Mouse (Mus musculus) adrenal gland, postnatal 14 days (tissue): ENCODE measurements at regions not wholly inside any gene's neighbourhood (a gene's known extent, or its start where the extent isn't known, plus 50 kb on each side); places are given as distances from the start of the nearest gene placed in this dataset.
A peak's percentile ranks its signal among the peaks of the same experiment; 100 is the strongest.

ENCODE experiments used
- DNase-seq: peaks from one replicate; pipeline ENCODE4 v3.0.0; 2021; ENCODE audit warnings: mixed read lengths

DNA sequence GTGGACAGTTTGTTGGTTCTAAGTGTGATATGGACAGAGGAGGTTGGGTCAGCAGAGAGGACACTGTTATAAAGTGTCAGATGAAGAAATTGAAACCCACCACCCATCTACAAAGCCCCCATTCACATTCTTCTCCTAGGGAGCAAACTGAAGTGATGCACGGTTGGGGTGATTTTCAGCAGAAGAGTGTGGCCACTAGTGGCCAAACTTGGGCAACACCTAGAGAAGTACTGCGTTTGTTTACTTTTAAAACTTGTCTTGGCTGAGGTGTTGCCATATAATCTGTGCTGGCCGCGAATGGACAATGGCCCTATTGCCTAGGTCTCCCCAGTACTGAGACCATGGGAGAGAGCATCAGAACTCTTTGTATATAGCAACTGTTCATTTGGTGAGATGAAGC lies 150.8 kb upstream of the Cox10 start:
- DNase-seq, result no peak

DNA sequence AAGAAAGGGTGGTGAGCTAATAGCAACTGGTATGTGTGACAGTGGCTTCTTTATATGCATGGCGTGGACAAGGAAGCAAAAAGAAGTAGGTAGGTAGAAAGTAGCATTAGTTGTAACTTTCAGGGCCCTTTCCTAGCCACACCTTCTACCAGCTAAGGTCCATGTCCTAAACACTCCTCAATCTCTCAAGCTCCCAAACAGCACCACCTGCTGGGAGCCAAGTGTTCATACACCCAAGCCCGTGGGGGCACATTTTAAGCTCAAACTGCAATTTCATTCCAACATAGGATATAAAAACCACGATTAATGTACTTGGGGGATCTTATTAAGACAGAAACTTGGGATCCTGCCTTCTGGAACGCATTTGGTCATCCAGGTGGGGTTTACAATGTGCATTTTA lies 141.6 kb upstream of the Cox10 start:
- DNase-seq, result no peak

DNA sequence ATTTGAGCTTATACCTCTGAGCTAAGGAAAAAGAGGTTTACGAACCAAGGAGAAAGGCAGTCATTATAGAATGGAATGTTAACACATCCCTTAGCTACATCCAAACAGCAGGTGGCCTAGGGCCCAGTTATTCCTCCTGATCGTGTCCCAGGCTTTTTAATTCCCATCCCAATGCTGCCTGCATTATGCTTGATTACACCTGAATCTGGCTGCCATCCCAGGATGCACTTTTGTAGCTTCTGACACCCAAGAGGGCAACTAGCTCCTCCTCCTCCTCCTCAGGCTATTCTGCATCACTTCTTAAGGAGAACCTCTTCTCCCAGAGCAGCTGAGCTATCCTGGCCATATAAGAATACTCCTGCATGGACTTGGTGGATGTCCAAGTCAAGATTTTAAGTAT lies 137.9 kb upstream of the Cox10 start:
- DNase-seq, result no peak

DNA sequence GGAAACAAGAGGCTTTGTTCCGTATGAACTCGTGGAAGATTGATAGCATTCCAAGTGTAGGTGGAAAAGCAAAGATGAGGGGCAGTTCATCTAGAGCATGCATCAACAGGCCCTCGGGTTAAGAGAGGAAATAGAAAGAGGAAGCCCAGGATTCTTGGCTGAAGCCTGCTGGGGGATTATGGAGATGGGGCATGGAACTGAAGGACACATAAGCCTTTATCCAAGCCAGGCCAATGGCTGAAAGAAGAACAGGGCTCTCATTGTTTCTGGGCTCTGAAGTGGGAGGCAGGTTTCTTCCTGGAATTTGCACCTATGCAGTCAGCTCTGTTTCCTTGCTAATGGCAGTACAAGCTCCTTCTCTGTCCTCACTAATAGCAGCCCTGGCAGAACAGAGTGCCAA lies 131.6 kb upstream of the Cox10 start:
- DNase-seq, result no peak

DNA sequence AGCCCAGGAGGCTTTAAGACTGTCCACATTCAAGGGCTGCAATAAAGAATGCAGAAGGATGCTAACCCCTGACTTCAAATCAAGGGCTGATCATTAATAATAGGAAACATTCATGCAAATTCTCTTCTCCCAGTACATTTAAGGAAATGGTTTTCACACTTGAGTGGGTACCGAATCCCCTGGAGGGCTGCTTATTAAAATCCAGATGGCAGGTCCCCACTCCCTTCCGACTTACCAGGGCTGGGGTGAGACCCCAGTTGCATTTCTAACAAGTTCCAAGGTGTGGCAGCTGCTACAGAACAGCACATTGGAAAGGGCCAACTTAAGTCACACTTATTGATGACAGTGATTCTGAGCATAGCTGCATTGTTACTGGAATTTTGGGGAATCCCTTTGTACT lies 129.0 kb upstream of the Cox10 start:
- no peak for DNase-seq

DNA sequence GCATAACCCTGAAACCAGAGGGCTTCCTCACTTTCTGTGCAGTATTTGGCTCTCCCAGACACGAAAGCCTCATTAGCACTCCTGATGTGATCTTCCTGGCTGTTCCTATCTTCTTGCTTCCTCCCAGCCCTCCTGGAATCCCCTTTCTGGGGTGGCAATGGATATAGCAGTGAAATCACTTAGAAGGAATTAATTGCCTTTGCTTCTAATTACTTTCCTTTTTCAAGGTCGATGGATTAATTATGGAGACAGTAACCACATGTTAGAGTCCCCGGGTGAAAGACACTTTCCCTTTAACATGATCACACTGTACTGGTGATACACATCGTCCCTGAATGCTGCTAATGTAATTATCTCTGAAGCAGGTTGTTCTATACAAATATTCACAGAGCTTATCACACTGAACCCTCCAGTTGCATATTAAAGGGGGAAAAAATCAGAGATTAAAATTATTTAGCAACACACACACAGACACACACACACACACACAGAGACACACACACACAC lies 128.1 kb upstream of the Cox10 start:
- no peak for DNase-seq

DNA sequence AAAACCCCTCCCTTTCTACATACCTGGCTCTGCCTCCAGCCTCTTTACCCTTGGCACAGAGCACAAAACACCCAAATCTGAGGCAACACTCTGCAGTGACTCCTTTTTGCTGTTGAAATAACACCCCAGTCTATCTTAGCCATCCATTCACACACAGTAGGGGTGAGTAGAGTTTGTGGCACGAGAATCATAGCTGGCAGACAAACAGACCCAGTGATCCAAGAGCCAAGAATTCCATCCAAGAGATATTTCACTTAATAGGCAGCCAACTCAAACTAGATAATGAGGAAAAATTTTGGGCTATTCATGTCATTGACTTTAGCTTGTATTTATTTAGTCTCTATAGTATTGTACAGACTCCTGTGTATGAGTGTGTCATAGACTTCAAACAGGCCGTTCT lies 126.9 kb upstream of the Cox10 start:
- DNase-seq, result no peak

DNA sequence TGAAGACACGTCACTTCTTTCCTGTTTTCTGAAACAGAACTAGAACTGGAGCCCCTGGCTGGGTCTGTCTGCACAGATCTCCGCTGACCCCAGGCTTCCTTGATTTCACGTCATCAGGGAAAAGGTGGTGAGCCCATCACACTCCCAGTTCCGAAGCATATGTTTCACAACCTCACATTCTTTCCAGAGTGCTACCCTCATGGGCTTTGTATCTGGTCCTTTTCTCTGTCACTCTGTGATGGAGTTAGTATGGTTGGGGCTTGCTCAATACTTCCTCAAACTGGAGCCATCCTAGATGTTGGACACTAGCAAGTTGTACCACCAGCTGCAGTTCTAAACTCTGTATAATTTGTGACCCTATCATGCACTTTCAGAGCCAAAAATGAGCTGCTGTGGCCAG lies 125.8 kb upstream of the Cox10 start:
- DNase-seq, result no peak

DNA sequence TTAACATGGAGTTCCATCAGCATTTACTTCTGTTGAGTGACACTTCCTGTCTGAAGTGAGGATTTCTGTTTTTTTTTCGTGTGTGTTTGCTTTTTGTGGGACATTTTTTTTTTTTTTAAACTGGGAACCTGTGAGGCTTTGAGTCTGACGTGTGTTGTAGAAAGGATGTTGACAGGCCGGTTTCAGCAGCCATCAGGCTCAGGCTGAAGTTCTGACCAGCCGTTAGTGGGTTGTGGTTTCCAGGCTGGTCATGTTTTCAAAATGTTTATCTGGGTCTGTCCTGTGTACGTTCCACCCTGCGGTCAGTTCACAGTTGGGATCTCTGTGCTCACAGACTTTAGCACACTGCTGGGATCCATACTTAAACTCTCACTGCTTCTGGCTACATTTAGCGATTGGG lies 125.0 kb upstream of the Cox10 start:
- DNase-seq, result no peak

DNA sequence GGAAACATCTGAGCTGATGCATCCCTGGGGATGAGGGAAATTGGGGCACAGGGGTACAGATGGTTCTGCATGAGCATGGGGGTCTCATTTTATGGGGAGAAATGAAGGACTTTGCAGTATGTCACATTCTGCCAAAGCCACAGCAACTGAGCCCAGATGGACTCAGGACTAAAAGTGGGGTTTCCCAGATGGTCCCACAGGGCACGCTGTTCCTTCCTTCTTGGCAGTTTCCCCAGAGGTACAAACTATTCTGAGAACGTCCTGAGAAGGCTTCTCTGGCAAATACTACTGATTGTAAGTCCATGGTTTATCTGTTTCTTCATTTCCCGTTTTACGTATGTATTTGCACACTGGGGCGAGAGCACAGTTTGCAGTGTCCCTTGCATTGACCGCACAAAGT lies 121.6 kb upstream of the Cox10 start:
- DNase-seq, result no peak

DNA sequence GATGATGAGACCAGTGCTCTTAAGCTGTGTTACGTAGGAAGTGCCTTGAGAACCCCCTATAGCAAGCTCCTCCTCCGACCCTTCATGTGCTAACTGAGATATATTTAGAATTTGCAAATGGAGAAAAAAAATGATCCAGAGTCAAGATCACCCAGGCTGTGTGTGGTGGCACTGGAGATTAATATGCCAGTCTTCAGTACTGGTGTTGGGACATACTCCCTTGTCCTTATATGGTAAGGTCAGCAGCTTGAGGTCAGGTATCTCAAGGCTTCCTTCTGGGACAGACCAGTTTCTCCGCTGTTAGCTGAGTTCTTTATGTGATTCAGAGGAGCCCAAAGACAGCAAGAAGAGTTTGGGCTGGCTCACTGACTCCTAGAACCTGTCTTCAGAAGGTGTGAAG lies 116.0 kb upstream of the Cox10 start:
- no peak for DNase-seq

DNA sequence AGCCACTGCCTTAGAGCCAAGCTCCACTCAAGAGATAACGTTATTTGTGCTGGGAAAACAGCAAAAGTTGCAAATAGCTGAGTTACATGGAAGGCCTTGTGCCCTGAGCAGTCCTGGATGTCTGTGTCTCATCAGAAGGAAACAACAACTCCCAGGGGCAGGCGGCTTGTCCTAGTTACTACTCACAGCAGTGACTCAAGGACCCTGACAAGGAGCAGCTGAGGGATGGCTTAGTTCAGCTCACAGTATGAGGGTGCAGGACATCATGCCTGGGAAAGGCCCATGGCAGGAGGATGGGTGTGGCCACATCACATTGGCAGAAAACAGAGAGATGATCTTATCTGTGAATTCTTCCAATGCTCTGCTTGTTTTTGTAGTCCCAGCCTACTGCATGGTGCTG lies 109.4 kb upstream of the Cox10 start:
- DNase-seq, result no peak

DNA sequence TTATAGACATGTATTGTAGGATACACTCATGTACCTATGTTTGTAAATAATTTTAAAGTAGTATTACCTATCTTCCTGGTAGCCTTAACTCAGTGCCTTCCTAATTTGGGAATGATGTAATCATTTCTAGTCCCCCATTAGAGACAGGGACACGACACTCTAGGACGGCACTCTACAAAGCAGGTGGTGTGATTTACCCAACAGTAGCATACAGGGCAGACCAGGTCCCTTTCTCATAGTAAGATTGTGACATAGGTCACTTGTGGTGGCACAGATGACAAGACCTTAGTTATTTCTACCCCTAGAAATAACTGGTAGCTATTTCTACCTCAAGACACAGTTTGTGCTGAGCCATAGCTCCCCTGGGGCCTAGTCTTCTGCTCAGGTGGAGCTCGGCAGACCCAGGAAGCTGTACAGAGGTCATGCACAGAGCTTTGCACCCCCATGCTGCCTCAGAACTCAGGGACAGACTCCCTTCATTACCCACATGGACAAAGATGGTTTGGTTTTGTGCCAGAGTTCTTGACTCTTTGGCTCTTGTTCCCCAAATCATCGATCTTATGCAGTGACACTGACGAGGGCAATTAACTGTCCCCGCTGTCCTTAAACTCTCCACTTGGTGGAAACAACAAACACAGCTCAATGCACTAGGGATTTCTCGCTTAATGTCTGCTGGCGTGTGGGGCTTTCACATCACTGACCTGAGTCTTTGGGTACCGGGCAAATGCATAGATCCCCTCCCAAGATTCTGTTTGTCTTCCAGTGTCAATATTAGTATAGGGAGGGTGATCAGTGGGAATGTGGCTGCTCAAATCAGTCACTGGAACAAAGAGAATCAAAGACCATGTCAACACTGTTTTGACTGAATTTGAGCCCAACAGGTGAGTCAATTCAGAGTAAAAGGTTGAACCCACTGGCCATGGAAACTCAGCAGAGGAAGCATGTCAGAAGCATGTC lies 108.5 kb upstream of the Cox10 start:
- no peak for DNase-seq

DNA sequence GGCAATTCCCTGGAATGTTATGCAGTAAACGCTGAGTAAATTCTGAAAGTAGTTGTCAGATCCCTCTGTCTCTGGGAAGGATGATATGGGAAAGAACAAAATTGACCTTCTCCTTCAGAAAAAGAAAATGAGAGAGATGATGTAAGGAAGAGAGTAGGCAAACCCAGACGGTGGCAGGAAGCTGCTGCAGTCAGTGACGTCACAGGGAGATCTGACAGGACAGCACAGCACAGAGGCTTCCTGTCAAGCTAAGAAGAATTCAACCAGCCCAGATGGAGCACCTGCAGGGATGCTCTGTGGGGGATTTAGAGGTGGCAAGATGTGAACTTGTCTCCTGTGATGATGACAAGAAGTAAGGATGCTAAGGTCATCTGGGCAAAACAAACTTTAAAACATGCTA lies 107.7 kb upstream of the Cox10 start:
- DNase-seq, result no peak

DNA sequence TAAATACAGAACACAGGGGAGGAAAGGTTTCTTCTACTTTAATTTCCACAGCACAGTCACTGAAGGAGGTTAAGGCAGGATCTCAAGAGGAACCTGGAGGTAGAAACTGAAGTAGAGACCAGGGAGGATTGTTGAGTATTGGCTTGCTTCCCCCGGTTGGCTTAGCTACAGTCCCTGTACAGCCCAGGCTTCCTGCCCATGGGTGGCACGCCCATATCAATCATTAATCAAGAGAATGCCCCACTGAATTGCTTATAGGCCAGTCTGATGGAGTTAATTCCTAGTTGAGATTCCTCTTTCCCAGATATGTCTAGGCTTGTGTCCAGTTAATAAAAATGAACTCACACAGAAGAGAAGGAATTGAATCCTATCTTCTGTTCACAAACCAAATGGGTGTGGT lies 107.3 kb upstream of the Cox10 start:
- DNase-seq, result no peak

DNA sequence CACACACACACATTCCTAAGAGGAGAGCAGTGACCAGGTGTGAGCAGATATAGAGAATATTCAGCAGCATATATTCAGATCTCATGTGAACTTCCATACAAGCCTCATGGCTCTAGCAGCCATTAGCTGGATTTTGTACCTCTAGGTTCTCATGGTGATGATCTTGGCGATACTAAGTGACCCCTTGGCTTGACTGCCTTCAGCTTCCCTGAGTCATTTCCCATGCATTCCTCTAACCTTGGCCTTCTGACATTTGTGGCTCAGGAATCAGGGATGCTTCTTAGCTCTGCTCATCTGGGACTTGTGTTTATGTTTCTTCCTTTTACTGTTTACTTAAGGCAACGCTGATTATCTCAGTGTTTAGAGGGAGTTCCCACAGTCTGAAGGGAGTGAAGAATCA lies 100.8 kb upstream of the Cox10 start:
- DNase-seq, result no peak

DNA sequence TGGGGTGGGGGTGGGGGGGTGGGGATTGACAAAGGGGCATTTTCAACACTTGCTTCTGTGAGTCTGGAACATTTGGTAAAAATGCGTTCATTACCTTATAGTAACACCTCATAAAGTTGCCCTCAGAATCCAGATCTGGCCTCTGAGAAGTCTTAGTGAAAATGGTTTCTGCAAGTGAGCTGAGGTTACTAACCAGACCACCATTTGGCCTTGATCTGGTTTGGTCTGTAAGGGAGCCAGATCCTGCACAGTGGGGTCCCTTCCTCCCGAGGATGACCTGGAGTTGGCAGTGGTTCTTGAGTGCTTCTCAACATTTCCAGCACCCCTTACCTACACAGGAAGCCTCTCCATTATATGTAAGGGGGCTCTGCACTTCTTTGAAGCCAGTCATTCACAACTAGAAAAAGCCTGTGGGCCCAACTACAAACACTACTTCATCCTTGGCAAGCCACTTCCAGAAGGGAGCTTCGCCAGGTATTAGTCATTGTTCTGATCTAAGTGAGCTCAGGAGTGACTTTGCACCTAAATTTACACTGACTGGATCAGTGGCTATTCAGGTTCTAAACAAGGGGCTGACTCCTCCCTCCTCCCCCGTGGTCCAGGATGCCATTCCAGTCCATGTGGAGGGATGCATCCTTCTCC lies 94.3 kb upstream of the Cox10 start:
- DNase-seq, result no peak

DNA sequence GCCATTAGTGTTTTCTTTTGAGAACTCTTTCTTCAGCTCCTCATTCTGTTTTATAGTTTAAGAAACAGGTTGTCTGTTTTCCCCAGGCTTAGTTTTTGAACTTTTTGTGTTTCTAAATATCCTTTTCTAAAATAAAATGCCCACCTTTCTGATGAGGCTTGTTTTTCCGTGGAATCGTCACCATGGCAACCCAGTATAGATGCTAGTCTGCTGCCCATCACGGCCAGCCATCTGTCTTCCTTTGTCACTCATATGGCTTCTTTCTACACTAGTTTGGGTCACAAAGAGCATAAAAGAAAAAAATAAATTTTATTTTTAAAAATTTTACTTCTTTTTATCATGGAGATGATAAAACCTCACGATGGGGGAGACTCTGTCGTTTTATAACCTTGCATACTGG lies 93.7 kb upstream of the Cox10 start:
- no peak for DNase-seq

DNA sequence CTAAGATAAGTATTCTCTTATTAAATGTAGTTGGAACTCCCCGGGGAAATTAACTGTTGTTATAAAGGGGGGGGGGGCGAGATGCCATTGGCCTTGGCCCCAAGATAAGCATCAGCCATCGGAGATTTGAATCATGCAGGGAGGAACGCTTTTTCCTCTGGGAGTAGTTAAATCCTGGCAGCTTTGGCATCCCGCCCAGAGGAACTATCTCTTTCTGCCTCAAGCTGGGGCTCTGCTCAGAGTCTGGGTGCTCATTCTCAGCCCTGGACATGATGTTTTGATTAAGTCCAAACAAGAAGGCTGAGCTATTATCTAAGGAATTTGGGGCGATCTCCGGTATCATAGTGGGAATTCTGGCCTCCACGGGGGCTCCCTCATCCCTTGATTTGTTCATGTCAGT lies 89.4 kb upstream of the Cox10 start:
- DNase-seq, result peak; percentile 83

DNA sequence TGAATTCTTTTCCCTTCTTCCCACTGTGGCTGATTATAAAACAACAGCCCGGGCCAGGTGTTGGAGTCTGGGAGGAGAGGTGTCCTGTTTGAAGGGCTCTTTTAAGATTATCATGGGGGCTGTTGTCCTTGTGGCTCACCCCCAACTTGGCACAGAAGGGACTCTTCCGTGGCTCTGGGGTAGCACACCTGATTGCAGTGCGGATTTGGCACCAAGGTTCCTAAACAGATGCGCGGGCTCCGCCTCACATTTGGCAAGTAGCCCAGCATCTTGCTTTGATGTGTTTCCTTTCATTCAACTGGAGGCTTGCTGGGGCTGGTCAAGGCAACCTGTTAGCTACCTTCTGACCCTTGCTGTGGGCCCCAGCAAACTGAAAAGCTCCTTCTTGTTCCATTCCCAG lies 85.5 kb upstream of the Cox10 start:
- peak; percentile 13 for DNase-seq

DNA sequence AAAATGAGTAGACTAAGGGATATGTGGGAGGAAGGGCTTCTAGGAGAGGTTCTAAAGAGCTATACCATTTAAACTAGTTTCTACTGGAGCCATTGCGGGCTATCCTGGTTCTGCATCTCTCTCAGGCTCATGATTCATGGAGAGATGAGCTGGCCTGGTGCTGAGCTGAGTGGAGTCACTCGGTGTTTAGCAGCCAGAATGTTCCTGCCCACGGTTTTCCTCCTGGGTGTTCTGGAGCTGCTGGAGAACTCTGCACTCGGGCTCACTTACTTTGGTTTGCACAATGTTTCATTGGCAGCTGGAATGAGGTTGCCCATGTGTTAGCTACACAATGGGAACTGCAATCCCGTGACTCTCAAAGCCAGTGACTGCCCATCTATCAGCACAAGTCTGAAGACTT lies 79.0 kb upstream of the Cox10 start:
- no peak for DNase-seq

DNA sequence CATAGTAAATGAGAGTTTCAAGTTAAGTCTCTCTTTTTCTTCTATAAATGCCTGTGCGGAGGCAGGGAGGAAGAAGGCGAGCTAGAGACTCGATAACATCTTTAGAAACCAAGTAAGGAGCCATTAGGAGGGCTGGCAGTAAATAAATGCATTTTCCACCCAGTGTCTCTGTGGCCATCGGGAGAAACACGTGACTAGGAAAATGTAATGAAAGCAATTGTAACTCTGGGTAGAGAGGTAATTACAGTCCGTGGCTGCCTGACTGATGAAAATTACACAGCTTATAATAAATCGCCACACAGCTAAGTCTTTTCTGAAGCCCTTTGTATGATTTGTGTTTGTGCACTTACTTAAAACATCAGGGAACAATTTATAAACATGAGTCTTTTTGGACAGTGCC lies 77.4 kb upstream of the Cox10 start:
- no peak for DNase-seq

DNA sequence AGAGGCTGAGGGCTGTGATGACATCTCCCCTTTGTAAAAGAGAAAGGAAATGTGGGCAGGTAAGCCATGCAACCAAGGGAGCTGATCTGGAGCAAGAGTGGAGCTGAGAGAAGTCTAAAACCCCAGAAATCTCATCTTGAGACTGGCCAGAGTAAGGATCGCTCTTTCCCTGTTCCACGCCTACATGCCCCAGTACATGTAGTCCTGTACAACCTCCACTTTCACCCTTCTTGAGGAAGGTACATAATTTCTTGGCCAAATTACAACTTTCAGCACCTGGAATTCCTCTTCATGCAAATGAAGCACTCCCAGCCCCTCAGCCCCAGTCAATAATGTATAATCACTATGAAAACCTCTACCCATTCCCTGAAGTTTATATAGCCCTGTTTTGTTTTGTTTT lies 60.2 kb upstream of the Cox10 start:
- DNase-seq, result no peak

DNA sequence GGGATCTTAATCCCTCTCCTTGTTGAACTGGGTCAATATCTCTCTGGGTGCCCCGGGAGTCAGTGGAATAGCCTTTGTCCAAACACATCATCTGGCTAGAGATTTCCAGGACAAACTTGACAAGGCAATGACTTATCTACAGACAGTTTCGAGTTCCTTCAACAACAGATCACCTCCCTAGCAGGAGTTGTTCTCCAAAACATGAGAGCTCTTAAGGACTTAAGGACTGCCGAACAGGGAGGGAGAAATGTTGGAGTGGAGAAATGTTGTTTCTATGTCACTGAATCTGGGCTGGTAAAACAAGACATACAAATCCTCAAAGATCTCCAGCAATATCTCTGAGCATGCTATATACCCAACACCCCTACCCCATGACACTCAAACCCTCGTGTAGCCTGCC lies 59.7 kb upstream of the Cox10 start:
- DNase-seq, result no peak
